Mouse (Mus musculus): ENCODE results near the gene Tprkb.
"Not testable (repeated sequence)": the region's sequence is repeated elsewhere in the genome, so short reads cannot be mapped to it uniquely, and the experiment has no call there.

The Tprkb gene

DNA sequence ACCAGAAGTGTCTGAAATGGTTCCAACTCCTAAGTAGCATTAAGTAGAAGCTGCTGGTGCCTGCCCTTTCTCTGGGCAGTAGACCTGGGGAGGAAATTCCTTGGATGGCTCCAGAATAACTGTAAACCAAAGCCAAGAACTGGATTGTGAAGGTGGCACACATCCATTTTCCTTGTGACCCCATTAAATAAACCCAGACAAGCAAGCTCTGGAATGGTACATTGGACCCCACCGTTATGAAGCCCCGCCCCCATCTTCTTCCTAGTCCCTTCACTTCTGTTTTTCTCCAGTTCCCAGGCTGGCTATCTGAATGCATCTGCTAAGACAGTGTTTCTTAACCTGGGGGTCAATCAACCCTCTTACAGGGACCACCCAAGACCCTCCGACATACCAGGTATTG is at the start of gene Tprkb:
Gene Tprkb (plus strand): TSS at position 279 of the 400 bp plus-strand sequence.
- DNase-seq (ENCODE audit: low spot score) = no peak

DNA sequence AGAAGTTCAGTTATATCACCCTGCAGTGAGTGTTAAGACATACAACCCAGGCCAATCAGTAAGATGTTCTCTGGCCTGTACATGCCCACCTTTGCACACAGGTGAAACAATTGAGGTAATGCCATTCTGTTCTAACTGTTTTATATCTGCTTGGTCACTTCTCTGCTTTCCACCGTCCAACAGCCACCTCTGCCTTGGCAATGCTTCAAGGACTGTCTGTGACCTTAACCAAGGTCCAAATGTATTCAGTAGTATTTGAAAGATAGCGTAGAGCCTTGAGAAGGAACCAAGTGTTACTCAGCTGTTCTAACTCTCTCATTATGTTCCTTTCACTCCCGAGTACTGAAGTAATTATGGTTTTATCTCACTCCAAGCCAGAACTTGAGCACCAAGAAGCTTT is 49.1 kb upstream of the Tprkb start:
- DNase-seq (ENCODE audit: low spot score) = no peak

DNA sequence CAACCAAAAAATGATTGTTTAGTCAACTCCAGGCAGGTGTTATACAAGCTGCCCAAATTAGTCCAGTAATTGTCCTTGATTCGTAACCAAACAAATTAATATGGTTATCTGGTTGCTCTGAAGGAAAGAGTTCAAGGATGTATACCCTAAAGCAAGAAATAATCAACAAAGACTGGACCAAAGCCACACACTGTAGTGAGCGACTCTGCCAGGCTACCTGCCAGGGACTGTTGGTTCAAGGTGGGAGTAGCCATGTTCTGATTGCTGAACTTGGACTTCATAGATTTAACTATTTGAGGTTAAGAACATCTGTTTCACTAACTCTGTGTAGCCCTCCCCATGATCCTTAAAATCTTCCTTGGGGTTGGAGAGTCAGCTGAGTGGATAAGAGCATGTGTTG is 48.5 kb upstream of the Tprkb start:
- DNase-seq (ENCODE audit: low spot score) = no peak

DNA sequence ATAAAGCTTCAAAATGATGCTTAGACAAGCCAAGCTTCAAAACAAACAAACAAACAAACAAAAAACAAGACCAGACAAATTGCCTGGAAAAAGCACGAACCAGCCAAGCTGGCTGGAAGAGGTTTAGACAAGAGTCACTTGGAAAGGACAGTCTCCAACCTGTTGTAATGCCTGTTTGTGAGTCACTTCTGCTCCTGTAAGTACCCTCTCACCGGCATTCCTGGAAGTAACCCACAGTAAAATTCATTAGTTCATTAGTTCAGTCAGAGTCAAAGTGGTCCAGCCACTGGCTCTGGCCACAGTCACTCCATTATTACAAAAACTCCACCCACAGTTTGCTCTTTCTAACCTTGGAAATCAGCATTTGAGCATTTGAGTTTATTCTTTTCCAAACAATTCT is 47.8 kb upstream of the Tprkb start:
- no peak for DNase-seq (ENCODE audit: low spot score)

DNA sequence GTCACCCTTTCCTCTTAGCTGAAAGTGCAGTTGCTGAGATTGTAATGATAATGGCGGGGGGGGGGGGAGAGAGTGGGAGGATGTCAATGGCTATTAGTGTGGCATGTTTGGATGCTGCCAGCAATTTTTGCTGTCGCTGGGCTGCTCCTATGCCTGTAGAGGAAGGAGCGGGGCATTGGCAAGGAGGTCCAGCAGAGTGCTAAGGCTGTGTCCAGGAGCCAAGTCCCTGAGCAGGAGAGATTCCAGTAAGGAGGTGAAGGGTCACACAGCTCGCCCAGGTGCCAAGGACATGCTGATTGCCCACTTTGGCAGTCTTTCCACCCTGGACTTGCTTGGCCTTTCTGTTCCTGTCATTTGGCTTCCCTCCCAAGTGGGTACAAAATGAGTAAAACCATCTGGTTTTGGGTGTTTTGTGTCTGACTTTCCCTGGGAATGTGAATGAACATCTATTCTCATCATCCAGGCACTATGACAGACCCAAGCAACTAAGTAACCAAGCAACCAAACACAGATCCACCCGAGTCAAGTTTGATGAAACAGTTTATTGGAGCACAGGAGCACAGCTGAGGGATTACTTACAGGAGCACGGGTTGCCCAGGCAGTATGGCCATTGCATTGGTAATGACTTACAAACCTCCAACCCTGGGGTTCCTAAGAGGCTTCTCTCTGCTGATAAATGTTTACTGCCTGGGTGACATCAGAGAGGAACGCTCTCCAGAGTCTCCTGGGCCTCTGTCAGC is 46.6 kb upstream of the Tprkb start:
- DNase-seq (ENCODE audit: low spot score) = not testable (repeated sequence)

DNA sequence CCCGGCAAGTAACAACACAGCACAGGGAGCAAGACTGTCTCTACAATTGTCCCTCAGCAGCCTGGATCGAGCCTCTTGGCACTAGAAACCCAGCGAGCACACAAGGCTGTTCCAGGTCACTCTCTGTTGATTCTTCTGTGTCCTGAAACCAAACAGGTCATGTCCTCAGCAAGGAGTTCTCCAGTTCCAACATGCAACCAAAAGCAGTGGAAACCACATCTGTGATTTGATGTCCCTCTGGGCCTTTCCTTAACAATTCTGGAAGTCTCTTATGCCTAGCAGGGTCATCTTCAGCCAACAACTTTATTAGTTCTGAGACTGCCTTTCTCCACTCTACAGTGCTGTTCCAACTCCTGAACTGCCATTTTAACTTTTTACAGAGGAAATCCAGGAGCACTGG is 45.5 kb upstream of the Tprkb start:
- DNase-seq (ENCODE audit: low spot score) = not testable (repeated sequence)

DNA sequence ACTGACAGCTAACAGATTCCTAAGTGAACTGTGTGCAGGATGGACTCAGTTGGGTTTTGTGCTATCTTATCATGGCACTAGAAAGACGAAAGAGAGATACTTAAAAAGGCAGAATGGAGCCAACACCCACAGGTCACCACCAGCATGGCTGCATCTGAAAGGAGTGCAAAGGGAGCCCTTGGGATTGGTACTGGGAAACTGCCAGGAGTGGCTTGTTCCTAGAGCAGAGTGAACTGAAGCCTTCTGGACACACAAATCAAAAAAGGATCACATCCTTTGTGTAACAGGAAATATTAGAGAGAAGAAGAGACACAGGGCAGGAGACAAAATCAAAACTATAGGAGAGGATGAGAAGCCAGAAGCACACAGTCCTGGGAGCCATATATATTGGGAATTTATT is 44.7 kb upstream of the Tprkb start:
- DNase-seq (ENCODE audit: low spot score) = not testable (repeated sequence)

DNA sequence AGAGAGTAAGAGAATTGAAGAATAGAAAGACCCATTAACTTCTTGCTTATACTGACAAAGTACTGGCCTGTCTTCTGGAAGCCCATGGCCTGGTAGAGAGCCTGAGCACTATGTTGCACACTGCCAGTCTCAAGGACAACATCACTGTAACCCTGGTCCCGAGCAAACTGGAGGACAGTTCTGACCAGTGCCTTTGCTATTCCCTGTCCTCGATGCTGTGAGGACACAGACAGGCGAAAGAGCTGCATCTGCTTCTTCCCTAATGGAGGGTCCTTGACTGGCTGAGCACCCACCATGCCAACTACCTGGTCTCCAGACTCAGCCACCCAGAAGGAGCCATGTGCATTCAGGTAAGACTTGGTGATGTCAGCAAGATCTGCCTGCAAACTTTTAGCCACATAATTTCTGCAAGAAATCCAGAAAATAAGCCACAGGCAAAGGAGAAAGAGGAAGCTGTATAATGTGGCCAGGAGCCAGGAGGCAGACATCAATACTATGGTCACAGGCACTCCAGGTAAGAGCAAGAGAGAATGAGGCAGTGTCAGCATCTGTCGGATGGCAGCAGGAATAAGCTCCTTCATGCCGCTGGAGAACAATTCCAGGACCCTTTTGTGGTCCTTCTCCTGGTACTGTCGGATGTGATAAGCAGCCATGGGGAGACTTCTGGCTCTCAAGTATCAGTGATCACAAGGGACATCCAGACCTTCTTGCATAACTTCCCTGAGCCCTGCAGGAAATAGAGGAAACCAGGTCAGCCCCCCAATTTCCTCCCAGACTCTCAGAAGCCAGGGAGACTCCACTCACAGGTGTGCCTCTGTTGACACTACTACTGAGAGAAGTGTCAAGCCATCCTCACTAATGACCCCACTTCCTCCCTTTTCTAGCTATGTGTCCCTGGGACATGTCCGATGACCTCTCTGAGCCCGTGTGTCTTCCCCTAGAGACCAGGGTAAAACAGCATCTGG is 43.7 kb upstream of the Tprkb start:
- no peak for DNase-seq (ENCODE audit: low spot score)

DNA sequence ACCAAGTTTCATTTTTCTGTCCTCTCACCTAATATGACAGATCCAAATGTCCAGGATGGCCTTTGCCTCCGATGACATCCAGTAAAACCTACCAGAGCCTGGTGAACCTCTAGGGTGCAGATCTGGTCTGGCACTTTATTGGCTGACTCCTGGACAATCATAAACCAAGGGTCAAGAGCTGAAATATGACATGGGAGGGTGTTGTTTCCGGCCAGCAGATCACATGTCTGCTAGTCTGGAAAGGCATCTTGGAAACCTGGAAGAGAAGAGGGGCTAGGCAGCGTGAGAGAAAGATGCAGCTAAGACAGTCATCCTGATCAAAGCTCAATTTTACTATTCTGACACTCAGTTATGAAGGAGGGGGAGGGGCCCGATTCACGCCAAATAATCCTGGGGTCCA is 42.7 kb upstream of the Tprkb start, which contains the start of gene Nat8f2:
Gene Nat8f2 (minus strand): TSS at position 153 of the 400 bp plus-strand sequence.
- DNase-seq (ENCODE audit: low spot score) = not testable (repeated sequence)

DNA sequence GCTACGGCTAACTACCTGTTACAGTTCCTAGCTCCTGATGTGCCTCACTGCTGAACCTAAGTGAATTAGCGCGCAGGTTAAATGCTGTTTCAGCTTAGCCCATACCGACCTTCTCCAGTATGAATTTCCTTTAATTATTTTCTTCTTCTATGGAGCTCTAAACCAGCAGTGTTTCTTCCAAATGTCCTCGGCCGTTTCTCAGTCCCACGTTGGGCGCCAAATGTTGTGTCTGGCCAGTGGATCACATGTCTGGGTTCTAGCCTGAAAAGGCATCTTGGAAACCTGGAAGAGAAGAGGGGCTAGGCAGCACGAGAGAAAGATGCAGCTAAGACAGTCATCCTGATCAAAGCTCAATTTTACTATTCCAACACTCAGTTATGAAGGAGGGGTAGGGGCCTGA is 28.4 kb upstream of the Tprkb start:
- not testable (repeated sequence) for DNase-seq (ENCODE audit: low spot score)

DNA sequence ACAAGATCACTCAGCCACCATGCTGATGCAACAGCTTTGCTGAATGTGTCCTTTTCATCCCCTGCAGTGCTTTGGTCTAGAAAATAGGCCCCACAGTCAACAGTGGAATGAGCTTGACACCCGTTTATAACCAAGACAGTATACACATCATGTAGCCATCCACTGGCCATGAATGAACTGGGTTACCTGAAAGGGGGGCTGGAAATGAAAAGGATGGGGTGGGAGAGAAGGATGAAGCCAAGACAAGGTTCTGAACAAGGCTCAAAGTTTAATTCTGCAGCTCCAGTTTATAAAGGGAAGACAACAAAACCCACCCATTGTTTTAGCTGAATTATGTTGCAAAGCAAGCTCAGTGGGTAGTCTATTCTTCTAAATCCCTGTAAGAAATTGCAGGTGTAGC is 27.4 kb upstream of the Tprkb start:
- DNase-seq (ENCODE audit: low spot score) = no peak

DNA sequence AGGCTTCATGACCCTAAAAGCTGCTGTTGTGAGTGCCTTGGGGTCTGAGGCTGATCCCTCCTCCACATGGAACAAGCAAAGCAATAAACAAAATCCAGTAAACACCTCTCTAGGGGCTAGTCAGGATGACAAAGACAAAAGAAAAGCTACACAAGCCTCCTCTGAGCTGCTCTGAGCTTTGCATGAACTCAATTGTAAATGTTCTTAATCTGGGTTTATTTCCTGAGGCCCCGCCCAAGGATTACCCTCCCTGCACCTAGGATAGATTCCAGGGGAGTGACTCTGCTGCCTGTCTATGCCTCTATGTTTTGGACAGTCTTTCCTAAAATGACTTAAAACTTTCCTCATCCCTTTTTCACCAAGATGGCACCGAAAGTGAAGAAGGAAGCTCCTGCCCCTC is 22.7 kb upstream of the Tprkb start:
- DNase-seq (ENCODE audit: low spot score) = no peak

DNA sequence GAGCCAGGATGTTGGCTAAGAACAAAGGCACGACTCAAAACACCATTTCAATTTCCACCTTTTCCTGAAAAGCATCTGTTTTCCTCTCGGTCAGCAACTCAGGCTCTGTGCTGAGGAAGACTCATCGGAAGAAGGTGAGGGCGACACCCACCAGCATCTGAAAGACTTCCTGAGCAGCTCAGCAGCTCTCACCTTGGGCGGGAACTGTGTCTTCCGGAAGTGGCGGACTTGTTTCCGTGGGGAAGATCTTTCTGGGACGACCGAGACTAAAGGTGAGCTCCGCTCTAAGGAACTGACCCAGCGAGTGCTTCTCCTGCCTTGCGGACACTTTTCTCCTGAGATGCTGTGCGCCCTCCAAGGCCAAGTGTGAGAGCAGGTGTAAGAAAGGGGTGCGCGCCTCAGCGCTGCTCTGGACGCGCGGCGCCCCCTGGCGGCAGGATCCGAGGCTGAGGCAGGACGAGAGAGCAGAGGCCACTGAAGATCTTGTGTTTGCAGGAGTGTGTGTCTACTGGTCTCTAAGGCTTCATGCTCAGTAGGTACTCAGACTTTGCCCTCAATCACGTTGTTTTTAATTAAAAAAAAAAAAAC is 16.5 kb upstream of the Tprkb start:
- peak; percentile 17 for DNase-seq (ENCODE audit: low spot score)

DNA sequence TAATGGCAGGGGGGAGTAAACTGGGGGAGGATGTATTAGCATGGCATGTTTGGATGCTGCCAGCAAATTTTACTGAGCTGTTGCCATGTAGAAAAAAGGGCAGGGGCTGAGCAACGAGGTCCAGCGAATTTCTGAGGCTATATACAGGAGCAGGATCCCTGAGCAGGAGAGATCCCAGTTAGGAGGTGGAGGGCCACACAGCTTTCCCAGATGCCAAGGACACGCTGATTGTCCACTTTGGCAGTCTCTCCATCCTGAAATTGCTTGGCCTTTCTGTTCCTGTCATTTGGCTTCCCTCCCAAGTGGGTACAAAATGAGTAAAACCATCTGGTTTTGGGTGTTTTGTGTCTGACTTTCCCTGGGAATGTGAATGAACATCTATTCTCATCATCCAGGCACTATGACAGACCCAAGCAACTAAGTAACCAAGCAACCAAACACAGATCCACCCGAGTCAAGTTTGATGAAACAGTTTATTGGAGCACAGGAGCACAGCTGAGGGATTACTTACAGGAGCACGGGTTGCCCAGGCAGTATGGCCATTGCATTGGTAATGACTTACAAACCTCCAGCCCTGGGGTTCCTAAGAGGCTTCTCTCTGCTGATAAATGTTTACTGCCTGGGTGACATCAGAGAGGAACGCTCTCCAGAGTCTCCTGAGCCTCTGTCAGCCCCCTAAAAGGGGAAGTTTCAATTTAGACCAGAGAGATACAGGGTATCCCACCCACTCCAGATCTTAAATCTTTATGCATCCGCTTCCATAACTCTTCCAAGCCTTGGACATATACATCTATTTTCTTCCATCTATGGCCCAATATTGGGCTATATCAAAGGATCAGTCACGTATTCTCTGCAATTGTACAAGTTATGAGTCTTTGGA is 12.8 kb upstream of the Tprkb start:
- not testable (repeated sequence) for DNase-seq (ENCODE audit: low spot score)

DNA sequence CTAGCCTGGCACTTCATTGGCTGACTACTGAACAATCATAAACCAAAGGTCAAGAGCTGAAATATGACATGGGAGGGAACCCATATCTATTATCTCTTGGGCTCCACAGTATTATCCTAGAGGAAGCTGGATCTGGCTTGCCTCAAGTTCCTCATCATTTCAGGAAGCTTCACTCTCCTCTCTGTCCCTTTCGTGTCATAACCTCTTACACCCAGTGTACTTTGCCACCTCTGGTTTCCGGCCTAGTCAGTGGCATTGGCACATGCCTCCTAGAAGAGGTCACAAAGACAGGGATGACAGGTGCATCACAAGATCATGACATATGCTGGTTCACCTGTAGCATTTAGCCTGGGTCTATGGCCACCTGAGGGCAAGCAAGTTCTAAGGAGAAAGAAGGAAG is 9.4 kb upstream of the Tprkb start:
- no peak for DNase-seq (ENCODE audit: low spot score)

DNA sequence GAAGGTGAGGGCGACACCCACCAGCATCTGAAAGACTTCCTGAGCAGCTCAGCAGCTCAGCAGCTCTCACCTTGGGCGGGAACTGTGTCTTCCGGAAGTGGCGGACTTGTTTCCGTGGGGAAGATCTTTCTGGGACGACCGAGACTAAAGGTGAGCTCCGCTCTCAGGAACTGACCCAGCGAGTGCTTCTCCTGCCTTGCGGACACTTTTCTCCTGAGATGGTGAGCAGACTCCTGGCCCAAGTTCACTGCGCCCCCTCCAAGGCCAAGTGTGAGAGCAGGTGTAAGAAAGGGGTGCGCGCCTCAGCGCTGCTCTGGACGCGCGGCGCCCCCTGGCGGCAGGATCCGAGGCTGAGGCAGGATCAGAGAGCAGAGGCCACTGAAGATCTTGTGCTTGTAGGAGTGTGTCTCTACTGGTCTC is 7.0 kb upstream of the Tprkb start, which contains the start of gene Nat8f4:
Gene Nat8f4 (minus strand): TSS at position 243 of the 420 bp plus-strand sequence.
- peak; percentile 80 for DNase-seq (ENCODE audit: low spot score)

DNA sequence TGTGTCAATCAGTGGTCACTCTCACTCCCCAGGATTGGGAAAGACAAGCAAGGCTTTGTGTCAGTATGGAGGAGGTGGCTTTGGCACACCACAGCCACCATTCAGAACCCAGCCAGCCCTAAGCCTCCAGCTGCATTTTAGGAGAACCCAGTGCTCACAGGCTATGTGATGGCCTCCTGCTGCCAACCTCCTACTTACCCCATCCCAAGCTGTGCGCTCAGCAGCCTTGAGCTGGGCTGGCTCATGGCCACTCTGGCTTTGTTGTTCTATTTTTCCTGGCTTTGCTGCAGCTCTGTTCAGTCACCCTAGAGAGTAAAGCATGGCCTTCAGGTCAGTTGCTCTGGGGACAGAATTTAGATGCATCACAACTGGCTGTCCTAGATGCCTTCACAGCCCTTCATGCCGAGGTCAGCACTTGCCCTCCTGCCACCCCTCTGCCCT is 4.7 kb upstream of the Tprkb start:
- peak; percentile 58 for DNase-seq (ENCODE audit: low spot score)

DNA sequence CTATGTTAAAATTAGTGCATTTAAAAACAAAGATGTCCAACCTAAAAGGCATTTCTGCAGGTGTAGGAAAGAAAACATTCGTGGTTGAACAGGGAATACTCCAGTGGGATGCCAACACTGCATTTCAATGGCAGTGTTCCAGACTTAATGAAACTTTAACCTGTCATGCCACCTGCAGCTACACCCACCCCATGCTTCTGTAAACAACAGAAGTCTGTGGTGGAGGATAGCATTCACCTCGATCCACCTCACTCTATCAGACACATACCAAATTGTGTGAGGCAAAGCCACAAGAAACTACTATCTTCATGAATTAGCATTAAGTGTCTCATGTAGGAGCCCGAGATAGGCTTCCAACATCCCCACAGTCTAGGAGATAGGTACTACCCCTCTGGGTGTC is 3.3 kb upstream of the Tprkb start:
- DNase-seq (ENCODE audit: low spot score) = no peak

DNA sequence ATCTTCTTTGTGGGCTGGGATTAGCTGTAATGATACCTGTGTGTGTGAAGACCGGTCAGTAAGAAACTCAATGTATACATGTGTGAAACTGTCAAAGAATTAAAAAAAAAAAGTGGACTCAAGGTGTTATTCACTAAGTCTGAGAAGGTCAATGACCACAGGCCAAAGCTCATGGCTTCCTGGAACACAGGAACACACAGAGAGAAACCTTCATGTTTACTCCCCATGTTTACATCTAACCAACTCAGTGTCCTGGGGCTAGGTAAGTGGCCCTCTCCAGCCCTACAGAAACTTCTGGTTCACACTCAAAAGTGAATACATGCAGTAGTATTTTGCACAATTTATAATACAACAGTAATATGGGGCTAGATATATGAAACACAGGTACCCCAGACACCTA is 2.0 kb upstream of the Tprkb start:
- DNase-seq (ENCODE audit: low spot score) = no peak

DNA sequence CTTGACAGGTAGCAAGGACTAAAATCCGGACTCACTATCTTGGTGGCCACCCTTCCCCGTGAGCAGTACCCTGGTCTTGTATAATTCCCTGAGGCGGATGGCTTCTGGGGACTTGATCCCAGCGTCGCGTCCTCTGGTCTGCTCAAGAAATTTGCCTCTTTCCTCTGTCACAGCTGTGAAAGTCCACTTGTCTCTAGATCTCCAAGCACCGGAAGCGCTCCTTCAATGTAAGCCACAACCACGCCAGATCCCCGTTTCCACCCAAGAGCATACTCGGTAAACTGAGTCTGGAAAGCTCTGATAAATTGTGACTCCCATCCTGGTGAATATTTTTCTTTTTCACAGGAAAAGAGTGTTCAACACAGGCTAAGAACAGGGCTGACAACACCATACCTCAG is 3.5 kb downstream of the Tprkb start:
- no peak for DNase-seq (ENCODE audit: low spot score)
